Mouse (Mus musculus) central nervous system, embryonic 18 days (tissue): Measurements from ENCODE around the gene Ugt1a2. TPM values are rescaled to one million over a fixed set of nuclear protein-coding genes. Genes with fewer than 3 reads are reported as not detected.

Experiments
- polyA plus RNA-seq: library from polyadenylated mRNA; depleted of rRNA; stranded (reverse); fragments of >200 nt; gene quantifications from 2 replicates; pipeline ENCODE4 v1.2.3, GENCODE M21; 2012; rRNA removed

Ugt1a2 gene
- not detected in 2 replicates for polyA plus RNA-seq

DNA sequence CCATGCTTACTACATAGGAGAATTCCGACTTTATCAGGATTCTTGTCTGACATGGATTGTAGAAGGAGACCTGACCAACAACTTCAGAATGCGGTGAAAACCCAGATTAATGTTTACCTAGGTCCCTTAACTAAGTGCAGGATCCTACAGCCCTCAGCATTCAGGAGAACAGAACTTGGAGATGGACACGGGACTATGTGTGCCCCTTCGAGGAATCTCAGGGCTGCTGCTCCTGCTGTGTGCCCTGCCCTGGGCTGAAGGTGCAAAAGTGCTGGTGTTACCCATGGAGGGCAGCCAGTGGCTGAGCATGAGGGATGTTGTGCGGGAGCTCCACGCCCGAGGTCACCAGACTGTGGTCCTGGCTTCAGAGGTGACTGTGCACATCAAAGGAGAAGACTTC is at the start of gene Ugt1a2:
Gene Ugt1a2, plus strand, starts transcription at position 146 of the 400 bp plus-strand sequence.

DNA sequence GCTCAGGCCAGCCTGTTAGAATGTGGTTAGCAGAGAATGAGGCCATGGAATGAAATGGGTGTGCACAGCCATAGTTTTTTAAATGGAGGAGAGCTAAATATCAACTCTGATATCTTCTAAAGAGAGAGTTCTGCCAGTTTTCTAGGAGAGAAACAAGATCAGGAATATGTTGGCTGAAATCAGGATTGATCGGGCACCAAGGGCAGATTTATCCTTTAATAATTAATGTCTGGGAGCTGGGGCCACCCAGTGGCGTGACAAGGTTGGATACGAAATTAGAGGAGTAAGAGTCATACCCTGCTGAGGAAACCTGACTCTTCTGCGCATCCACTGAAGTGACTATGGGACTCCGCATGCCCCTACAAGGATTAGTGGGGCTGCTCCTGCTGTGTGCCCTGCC is 34.7 kb upstream of the Ugt1a2 start, which contains the start of gene Ugt1a5:
Gene Ugt1a5, plus strand, starts transcription at position 302 of the 400 bp plus-strand sequence.

DNA sequence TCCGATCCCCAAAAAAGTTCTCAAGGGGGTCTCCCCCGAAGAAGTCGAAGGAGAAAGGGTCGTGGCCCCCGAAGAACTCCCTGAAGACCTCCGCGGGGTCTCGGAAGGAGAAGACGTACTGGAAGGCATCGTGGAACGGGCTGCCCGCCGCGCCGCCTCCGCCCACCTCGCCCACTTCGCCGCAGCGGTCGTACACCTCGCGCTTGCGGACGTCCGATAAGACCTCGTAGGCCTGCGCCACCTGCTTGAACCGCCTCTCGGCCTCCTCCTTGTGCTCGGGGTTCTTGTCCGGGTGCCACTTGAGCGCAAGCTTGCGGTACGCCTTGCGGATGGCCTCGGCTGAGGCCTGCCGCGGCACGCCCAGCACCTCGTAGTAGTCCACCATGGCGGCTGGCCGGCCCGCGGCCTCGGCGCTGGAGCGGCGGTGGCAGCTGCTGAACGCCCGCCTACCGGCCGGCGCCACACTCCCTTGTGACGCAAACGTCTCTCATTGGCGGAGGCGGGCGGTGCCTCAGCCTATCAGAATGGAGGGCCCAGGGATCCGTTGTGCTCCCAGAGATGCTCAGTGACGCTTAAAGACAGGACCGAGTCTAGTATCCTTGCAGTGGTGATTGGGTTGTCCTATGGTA is 5.0 kb downstream of the Ugt1a2 start, which contains the start of gene Dnajb3:
Gene Dnajb3, minus strand, starts transcription at position 489 of the 629 bp plus-strand sequence.

DNA sequence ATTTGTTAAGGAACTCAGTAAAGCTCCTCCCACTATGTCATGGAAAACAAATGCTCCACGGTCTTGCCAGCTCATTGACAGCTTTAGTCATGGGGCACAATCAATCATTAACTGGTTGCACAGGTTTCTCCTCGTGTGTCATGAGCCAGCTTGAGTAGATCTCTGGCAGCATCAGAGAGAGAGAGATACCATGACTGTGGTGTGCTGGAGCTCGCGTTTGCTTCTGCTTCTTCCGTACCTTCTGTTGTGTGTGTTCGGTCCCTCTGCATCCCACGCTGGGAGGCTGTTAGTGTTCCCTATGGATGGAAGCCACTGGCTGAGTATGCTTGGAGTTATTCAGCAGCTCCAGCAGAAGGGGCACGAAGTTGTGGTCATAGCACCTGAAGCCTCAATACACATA is 11.4 kb downstream of the Ugt1a2 start, which contains the start of gene Ugt1a1:
Gene Ugt1a1, plus strand, starts transcription at position 148 of the 400 bp plus-strand sequence.

DNA sequence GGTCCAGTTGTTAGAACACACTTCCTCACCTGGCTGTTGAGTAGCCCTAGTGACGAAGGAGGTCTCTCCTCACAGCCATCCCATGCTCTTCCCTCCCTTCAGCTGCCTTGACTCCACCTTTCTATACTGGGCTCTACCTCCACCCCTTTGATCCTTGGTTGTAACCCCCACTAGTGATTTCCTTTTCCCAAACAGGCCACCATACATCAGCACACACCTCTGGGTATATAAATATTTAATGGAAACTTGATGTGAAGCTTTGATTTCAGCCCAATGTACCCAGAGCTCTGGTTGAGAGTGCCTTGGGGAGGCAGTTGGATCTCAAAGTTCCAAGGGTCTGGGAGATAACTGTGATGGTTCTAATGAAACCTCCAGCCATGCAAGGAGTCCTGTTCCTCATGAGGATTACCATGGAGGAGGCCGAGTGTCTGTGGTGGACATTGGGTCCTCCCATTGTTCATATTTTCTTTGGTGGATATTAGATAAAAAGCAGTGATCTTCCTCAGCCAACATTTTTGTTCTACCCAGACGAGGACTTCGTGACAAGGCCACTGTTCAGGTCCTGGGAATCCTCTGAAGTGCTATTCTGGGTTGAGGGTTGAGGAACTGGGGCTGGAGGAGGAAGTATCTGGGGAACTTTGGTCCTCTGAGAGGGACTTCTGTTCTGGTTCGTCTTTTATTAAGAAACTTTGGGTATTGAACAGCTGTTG is 26.4 kb downstream of the Ugt1a2 start, which contains the start of gene Mroh2a:
Gene Mroh2a, plus strand, starts transcription at position 317 of the 710 bp plus-strand sequence.

Other genes starting within 250 kb of the Ugt1a2 start
- gene Usp40, start 192.1 kb upstream of the Ugt1a2 start, polyA plus RNA-seq, result 20.3 and 20.4 TPM in 2 replicates
- not detected in 2 replicates for gene Ugt1a10, start 145.2 kb upstream of the Ugt1a2 start, polyA plus RNA-seq
- gene Ugt1a9, start 129.8 kb upstream of the Ugt1a2 start, polyA plus RNA-seq, result not detected in 2 replicates
- gene Ugt1a8, start 112.8 kb upstream of the Ugt1a2 start, polyA plus RNA-seq, result not detected in 2 replicates
- 0.75 and 0.78 TPM in 2 replicates for gene Ugt1a7c, start 105.5 kb upstream of the Ugt1a2 start, polyA plus RNA-seq
- 0.28 and 1.0 TPM in 2 replicates for gene Ugt1a6b, start 97.3 kb upstream of the Ugt1a2 start, polyA plus RNA-seq
- gene Ugt1a6a, start 65.8 kb upstream of the Ugt1a2 start, polyA plus RNA-seq, result 1.7 and 2.5 TPM in 2 replicates
- gene Ugt1a5, start 34.6 kb upstream of the Ugt1a2 start, polyA plus RNA-seq, result not detected in 2 replicates
- gene Dnajb3, start 5.2 kb downstream of the Ugt1a2 start, polyA plus RNA-seq, result 10.9 and 11.1 TPM in 2 replicates
- gene Ugt1a1, start 11.4 kb downstream of the Ugt1a2 start, polyA plus RNA-seq, result 0.08 TPM in 1 of 2 replicates, not detected in the other
- 0.17 and 0.27 TPM in 2 replicates for gene Mroh2a, start 26.4 kb downstream of the Ugt1a2 start, polyA plus RNA-seq
- gene Hjurp, start 77.0 kb downstream of the Ugt1a2 start, polyA plus RNA-seq, result 123 and 130 TPM in 2 replicates
- 0.32 and 0.80 TPM in 2 replicates for gene Trpm8, start 77.1 kb downstream of the Ugt1a2 start, polyA plus RNA-seq
- gene Spp2, start 206.4 kb downstream of the Ugt1a2 start, polyA plus RNA-seq, result 0.31 and 0.78 TPM in 2 replicates